Mouse (Mus musculus): ENCODE measurements around the gene Susd5.

GRCm38 (mm10) chr9:114094854-114095253 lies 37.9 kb downstream of the Susd5 start:
- no peak for TF ChIP-seq CTCF (IDR thresholded peaks at IDR 0.05; ENCODE audit: control insufficient read depth, insufficient read depth, insufficient read length)
- no peak for TF ChIP-seq USF1 (IDR thresholded peaks at IDR 0.05; ENCODE audit: low read depth)
